Mouse (Mus musculus): ENCODE measurements at regions not wholly inside any gene's neighbourhood (a gene's known extent, or its start where the extent isn't known, plus 50 kb on each side); places are given as distances from the start of the nearest gene placed in this dataset.
A peak's percentile ranks its signal among the peaks of the same experiment; 100 is the strongest.

DNA sequence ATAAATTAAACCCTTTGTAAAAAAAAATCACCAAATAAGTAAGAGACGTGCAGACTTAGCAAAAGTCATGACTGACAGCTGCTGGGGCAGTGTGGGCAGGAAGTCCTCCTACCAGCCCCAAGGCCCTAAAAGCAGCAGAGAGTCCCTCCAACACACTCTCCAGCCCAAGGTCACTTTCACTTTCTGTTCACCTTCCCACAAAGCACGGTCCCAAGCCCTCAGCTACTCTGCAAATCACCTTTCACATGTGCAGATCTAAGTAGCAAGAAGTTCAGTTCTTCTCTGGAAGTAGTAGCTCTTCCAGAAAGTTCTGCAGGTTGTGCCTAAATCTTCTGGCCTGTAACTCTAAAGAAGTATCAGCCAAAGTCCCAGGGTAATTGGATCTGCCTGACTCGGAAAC is 120.8 kb upstream of the Gm26657 start:
- no peak for DNase-seq

DNA sequence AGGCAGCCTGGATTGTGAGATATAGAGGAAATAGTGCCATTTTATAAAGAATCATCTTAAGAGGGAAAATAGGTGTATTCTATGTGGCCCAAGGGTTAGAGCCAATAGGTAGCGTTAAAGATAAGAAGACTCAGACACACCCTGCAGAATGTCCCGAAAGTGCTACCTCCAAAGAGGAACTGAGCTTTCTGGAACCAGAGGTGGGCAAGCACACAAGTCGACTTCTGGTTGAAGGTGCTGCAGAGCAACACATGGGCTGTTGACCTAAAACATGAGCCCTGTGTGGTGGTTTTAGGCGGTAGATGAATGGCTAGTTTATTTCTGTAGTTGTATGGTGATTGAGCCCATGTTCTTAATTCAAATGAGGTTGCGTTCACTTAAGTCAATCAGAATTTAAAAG is 121.4 kb upstream of the Gm26657 start:
- no peak for DNase-seq

- no peak for DNase-seq
Observed at GRCm38 (mm10) chr4:56617661-56618360, 122.1 kb upstream of the Gm26657 start.

DNA sequence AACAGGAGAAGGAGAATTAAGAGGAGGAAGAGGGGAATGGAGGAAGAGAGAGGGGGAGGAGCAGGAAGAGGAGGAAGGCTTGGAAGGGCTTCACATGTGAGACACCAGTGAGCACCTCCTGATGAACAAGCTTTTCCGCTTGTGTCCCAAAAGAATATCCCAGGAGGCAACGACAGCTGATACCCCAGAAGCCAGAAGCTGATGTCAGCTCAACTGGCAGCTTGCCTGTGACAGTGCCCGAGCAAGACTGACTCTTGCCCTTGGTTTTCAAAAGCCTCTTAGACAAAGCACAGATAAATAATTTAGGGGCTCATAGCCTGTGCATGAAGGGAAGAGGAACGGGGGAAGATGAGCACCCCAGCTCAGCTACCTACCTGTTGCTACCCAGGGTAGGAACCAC is 127.5 kb upstream of the Gm26657 start:
- DNase-seq, result peak in 1 of 2 experiments; percentile 18

DNA sequence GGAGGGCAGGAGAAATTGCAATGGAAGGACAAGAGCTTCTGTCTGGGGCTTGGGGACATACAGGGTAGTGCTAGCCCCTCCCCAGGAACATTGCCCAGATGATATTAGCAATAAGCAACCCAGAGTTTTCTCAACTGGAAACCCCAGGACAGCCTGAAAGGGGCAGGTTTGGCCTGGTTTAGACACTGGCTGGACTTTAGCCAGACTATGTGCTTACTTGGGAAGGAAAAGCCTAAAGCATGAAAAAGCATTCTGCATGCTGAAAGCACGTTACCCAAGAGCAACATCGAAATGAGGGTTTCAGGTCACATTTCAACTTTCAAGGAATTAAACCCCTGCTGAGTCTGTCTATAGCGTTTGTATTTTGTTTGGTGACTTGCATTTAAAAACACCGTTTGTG is 128.1 kb upstream of the Gm26657 start:
- peak in 1 of 2 experiments; percentile 9 for DNase-seq

GRCm38 (mm10) chr4:56610273-56610672 is 129.6 kb upstream of the Gm26657 start:
- no peak for DNase-seq

GRCm38 (mm10) chr4:56608701-56609100 is 131.2 kb upstream of the Gm26657 start:
- DNase-seq, result no peak

- DNase-seq, result no peak
Observed at GRCm38 (mm10) chr4:56598398-56598797, 141.5 kb upstream of the Gm26657 start.

GRCm38 (mm10) chr4:56597931-56598330 is 141.9 kb upstream of the Gm26657 start:
- DNase-seq, result no peak

GRCm38 (mm10) chr4:56582405-56582804 is 157.5 kb upstream of the Gm26657 start:
- DNase-seq, result no peak

DNA sequence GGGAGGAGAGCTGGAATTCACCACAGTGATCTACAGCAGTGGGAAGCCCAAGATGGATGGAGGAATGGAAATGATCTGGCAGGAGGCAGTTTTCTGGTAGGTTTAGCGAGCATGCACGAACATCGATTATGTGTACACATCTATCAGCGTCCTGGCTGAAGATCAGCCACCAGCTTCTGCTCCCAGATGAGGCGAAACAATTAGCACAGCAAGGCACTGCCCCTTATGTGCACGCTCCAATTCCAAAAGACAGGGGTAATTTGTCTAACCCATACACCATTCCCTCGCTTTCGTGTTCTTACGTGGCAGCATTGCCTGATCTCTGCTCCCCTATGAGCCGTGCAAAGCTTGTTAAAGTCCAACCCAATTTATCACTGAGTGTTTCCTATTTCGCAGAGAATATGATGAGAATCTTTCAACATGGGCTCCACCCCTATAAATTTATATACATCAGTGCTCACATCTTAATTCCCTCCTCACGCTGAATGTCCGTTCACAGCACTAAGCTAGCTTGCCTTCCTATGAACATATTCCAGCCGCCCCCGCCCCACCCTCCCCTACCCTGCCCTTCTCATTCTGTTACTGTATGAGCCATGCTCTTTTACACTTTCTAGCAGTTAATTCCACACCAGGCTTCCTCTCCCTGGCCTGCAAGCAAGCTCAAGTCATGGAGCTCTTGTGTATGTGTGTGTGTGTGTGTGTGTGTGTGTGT is 162.9 kb upstream of the Gm26657 start:
- DNase-seq, result no peak

DNA sequence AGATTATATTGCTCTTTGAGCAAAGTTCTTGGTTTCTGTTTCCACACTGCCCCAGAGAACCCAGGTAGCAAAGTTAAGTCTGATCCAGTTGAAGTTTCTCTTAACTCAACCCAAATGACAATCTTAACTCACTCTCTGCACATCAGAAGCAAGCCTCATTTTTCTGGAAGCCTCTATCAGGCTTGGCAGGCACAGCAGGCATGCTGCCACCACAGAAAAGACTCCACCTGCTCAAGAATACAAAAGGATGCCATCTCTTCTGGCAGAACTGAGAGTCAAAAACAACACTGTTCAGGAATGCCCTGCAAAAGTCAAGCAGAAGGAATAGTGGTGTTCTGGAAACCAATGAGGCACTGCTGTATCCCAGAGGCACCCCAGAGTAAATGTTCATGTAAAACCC is 187.7 kb upstream of the Gm26657 start:
- DNase-seq, result no peak

DNA sequence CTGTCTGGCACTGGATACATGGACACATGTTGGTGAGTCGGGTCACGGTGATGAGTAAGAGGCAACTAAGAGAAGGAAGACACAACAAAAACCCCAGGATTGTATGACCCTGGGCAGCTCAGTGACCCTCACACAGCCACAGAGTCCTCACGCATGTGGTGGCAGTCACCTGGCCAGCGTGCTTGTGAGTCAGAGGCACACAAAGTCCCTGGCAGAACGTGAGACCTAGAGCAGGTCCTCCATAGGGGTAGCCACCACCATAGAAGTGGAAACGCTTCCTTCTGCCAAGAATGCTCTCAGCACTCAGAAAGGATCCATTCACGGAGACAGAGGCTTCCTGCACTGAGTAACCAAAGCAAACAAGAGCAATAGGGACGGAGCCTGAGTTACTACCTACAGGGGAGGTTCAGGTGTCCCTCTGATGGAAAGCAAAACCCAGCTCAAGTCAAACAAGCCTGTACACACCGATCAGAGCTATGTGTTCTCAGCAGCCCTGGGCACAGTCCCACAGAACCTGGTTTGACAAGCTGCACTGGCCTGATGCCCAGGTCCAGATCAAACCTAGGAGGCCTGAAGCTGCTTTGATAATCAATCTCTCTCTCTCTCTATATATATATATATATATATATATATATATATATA is 206.4 kb upstream of the Gm26657 start:
- no peak for DNase-seq

DNA sequence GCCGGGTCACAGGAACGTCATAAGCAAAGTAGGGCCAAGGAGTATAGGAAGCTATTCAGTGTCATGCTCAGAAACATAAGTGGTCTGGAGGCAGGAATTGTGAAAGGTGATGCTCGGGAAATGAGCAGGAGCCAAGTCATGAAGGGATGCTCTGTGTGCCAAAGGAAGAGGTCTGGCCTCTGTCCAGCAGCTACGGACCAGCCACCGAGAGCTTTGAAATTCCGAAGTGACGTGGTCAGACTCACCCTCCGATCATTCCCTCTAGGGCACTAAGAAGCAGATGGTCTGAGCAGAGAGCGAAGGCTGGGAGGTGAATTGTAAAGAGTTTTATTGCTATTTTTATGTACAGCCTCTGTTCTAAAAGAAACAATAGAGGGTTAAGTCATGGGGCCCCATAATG is 206.9 kb upstream of the Gm26657 start:
- DNase-seq, result no peak

DNA sequence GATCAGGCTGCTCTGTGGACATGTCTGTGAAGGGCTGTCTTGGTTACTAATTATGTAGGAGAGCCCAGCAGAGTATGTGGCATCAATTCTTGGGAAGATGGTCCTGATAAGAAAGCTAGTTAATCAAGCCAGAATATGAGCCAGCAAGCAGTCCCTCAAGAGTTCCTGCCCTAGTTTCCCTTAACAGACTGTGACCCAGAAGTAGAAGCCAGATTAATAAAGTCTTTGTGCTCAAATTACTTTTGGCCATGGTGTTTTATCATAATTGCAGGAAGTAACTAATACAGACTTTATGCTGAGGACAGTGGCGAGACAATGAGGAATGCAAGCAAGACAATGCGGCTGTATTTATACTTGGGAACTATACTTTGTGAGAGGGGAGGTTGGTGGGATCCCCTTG is 211.3 kb upstream of the Gm26657 start:
- DNase-seq, result no peak

DNA sequence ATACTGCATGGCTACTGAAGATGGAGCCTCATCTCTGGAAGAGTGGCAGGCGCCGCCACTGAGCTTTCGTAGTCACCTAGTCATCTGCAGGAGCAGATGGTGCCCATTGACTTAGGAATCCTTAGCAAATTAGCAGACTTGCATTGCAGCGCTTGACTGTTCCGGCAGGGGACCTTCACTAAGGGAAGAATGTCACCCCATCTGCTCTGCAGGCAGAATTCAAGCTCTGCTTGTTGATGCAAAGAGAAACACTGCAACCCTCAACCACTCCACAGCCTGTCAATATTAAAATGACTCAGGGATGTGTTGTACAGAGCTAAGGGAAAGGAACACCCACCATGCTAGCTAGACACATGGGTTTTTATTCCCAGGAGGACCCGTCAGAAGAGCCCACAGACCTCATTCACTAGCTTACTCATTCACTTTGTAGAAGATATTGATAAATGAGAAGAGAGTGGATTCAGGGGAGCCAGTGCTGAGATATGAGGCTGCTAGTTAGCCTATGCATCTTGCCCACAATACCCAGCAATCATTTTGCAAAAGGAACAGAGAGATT is 215.4 kb upstream of the Gm26657 start:
- DNase-seq, result no peak

DNA sequence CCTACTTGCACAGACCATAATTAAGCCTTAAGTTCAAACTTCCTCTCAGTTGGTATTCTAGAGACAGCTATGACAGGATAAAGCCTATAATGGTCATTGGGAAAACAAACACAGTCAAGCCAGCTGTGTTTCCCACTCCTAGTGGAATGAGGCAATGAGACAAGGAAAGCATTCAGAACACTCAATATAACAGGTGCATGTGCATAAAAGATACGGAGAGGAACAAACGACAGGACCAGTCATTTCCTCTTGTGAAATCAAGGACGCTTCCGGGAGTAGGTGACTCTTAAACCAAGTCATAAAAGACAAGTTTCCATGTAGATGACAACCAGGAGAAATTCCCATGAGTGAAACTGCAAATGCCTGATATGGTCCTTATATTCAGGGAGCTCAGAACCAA is 232.1 kb upstream of the Gm26657 start:
- DNase-seq, result no peak

- no peak for DNase-seq
Observed at GRCm38 (mm10) chr4:56506786-56507185, 233.1 kb upstream of the Gm26657 start.

GRCm38 (mm10) chr4:56506067-56506466 is 233.8 kb upstream of the Gm26657 start:
- peak in 1 of 2 experiments; percentile 6 for DNase-seq

DNA sequence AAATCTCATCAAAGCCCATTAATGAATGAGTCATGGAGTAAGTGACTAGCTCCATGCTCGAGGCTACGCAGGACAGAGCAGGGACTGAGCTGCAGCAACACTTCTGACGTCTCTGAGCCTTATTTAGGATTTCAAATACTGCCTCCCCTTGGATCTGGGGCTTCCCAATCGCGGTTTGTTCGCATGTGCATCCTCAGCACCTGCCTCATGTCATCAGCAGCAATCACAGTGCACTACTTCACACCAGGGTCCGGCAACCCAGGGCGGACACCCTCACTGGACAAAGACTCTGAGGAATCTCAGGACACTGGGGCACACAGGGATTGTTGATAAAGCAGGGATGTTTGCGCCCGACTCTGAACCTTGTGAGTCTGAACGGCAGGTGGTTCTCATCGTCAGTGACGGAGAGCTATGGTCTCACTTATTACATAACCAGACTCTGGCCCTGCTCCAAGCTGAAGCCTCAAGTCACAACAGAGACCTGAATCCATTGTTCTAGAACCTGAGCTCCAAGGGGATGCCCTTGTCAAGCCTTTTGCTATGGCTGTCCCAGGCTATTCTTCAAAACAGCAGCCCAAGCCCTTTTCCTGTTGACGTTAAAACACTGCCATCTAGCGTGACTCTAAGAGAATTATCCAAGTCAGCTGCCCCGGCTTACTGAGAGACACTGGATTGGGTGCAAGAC is 247.2 kb upstream of the Gm26657 start:
- peak; percentile 51 to 60 for DNase-seq

GRCm38 (mm10) chr4:56489361-56489760 is 250.5 kb upstream of the Gm26657 start:
- no peak for DNase-seq

DNA sequence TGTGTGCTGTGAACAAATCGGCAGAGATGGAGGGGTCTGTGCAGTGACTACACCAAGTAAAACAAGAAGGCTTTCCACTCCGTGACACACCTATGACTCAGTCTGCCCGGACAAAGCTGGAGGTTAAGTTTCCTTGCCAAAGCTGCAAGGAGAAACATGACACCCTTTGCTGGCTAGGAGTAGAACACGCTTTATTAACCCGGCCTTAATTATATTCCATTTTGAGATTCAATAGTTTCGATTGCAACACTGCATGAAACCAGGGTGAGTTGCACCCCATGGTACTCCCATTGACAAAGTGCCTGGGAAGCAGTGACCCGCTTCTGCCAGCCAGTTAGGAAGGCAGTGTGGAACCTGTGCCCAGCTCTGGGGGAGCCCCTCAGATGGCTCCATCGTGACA is 256.2 kb upstream of the Gm26657 start:
- no peak for DNase-seq

DNA sequence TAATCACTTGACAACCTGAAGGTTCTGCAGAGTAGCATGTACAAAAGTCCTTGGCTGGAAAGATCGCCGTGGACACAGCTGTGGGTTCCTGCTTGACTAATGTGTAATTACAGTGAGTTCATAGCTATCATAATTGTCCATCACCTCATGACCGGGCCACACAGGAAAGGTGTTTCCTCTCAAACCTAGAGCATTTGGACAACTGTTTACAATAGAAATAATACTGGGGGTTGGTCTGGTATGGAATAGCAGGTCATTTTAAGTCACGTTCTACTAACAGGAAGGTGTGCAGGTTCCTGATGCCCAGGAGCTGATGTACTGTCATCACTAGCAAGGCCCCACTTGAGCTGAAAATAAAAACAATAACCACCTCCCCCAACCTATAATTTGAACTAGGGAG is 283.1 kb upstream of the Gm26657 start:
- DNase-seq, result peak in 1 of 2 experiments; percentile 7
